8 mouse cellular contexts compared by ENCODE assay signal in genomic region chrX:136172118-136172551, GRCm38 (mm10). TPM values are rescaled to one million over a fixed set of nuclear protein-coding genes. Genes with fewer than 3 reads are reported as not detected.
DNase-seq lines count a peak whose midpoint lies in the region; ATAC-seq and TF ChIP-seq lines count a peak whose summit lies in the region.

Tceal8 (minus strand) TSS chrX:136172342.

- TF ChIP-seq EP300 in ES-Bruce4 (IDR thresholded peaks at IDR 0.05; ENCODE audit: insufficient read depth, low read depth, low read length), result no peak

- H3K36me3 ChIP-seq in ES-Bruce4 (ENCODE audit: control insufficient read depth, insufficient read depth, low read length, poor library complexity, severe bottlenecking), result peaks cover 5% of the 10 kb centered on the region
- no peaks in the 10 kb centered on the region for H3K36me3 ChIP-seq in forebrain, embryonic 11.5 days (ENCODE audit: control insufficient read depth, insufficient read depth, low read length)
- no peaks in the 10 kb centered on the region for H3K36me3 ChIP-seq in heart, embryonic 15.5 days
- peaks cover 8% of the 10 kb centered on the region; the same call in 1 of the 2 replicates for H3K36me3 ChIP-seq in liver, embryonic 13.5 days
- no peaks in the 10 kb centered on the region for H3K36me3 ChIP-seq in stomach, embryonic 16.5 days (ENCODE audit: control insufficient read depth, insufficient read depth, low read length)

- no peaks in the 10 kb centered on the region for H3K9me3 ChIP-seq in ES-Bruce4 (replicated peaks; ENCODE audit: control insufficient read depth, insufficient read depth, low read length, poor library complexity, severe bottlenecking)
- no peaks in the 10 kb centered on the region for H3K9me3 ChIP-seq in forebrain, embryonic 11.5 days (ENCODE audit: control insufficient read depth, low read length)
- H3K9me3 ChIP-seq in heart, embryonic 15.5 days (replicated peaks), result no peaks in the 10 kb centered on the region
- no peaks in the 10 kb centered on the region for H3K9me3 ChIP-seq in liver, embryonic 13.5 days (replicated peaks)
- H3K9me3 ChIP-seq in stomach, embryonic 16.5 days (replicated peaks; ENCODE audit: control insufficient read depth, low read length), result no peaks in the 10 kb centered on the region

- H3K9ac ChIP-seq in ES-Bruce4 (ENCODE audit: low read depth, poor library complexity, severe bottlenecking), result peak within 1 kb of the TSS; percentile 89
- peak within 1 kb of the TSS; percentile 67 for H3K9ac ChIP-seq in forebrain, embryonic 11.5 days (ENCODE audit: low read length)
- H3K9ac ChIP-seq in heart, embryonic 15.5 days, result peak within 1 kb of the TSS; percentile 58
- peak within 1 kb of the TSS; percentile 80 for H3K9ac ChIP-seq in liver, embryonic 13.5 days
- peak within 1 kb of the TSS; percentile 82 for H3K9ac ChIP-seq in stomach, embryonic 16.5 days (ENCODE audit: low read length)

- H3K27me3 ChIP-seq in ES-Bruce4 (ENCODE audit: control insufficient read depth, insufficient read depth, low read length, poor library complexity, severe bottlenecking), result no peaks in the 10 kb centered on the region
- no peaks in the 10 kb centered on the region for H3K27me3 ChIP-seq in forebrain, embryonic 11.5 days (ENCODE audit: control insufficient read depth, insufficient read depth, low read length)
- no peaks in the 10 kb centered on the region; the same call in 1 of the 2 replicates for H3K27me3 ChIP-seq in heart, embryonic 15.5 days
- no peaks in the 10 kb centered on the region for H3K27me3 ChIP-seq in liver, embryonic 13.5 days
- H3K27me3 ChIP-seq in stomach, embryonic 16.5 days (ENCODE audit: control insufficient read depth, insufficient read depth, low read length), result no peaks in the 10 kb centered on the region

- DNase-seq in c-Kit-positive CD71-positive TER-119-negative erythroid progenitor cells, embryonic 14.5 days (ENCODE audit: low read depth), result peak; percentile 82
- peak; percentile 81 for DNase-seq in forebrain, embryonic 11.5 days (ENCODE audit: low spot score)
- DNase-seq in kidney, postnatal 25 days, result peak; percentile 85 to 93
- peak; percentile 70 for DNase-seq in liver, embryonic 13.5 days
- peak; percentile 20 to 24 for DNase-seq in natural killer cell, adult 2 months (ENCODE audit: low spot score in 2 of 2)

- peak within 1 kb of the TSS; percentile 48 for H3K4me2 ChIP-seq in forebrain, embryonic 11.5 days (ENCODE audit: low read depth, low read length, severe bottlenecking)
- H3K4me2 ChIP-seq in heart, embryonic 15.5 days, result peak within 1 kb of the TSS; percentile 60
- peak within 1 kb of the TSS; percentile 69 for H3K4me2 ChIP-seq in liver, embryonic 13.5 days
- peak within 1 kb of the TSS; percentile 50 for H3K4me2 ChIP-seq in stomach, embryonic 16.5 days (ENCODE audit: low read depth, low read length)

- H3K4me1 ChIP-seq in ES-Bruce4 (ENCODE audit: control insufficient read depth, insufficient read depth, low read length), result no peaks in the 10 kb centered on the region
- no peaks in the 10 kb centered on the region for H3K4me1 ChIP-seq in forebrain, embryonic 11.5 days (replicated peaks; ENCODE audit: control insufficient read depth, insufficient read depth, low read length)
- no peaks in the 10 kb centered on the region for H3K4me1 ChIP-seq in heart, embryonic 15.5 days (replicated peaks)
- H3K4me1 ChIP-seq in liver, embryonic 13.5 days (replicated peaks), result peaks cover 8% of the 10 kb centered on the region
- H3K4me1 ChIP-seq in stomach, embryonic 16.5 days (ENCODE audit: control insufficient read depth, insufficient read depth, low read length), result no peaks in the 10 kb centered on the region

- ATAC-seq in forebrain, embryonic 11.5 days (replicated peaks; ENCODE audit: low FRiP score), result peak; percentile 96
- peak; percentile 96 for ATAC-seq in heart, embryonic 15.5 days (replicated peaks; ENCODE audit: insufficient number of reproducible peaks, insufficient read depth, low FRiP score, low read depth)
- peak; percentile 91 for ATAC-seq in liver, embryonic 13.5 days (ENCODE audit: low read depth)
- ATAC-seq in stomach, embryonic 16.5 days (ENCODE audit: insufficient read depth, low FRiP score), result peak; percentile 97

- TF ChIP-seq CTCF in ES-Bruce4 (IDR thresholded peaks at IDR 0.05; ENCODE audit: low read depth, low read length), result no peak

- peak within 1 kb of the TSS; percentile 85 for H3K4me3 ChIP-seq in ES-Bruce4 (ENCODE audit: low read depth, low read length)
- H3K4me3 ChIP-seq in forebrain, embryonic 11.5 days (ENCODE audit: low read depth, low read length), result peak within 1 kb of the TSS; percentile 49
- peak within 1 kb of the TSS; percentile 58 for H3K4me3 ChIP-seq in heart, embryonic 15.5 days
- H3K4me3 ChIP-seq in liver, embryonic 13.5 days (replicated peaks), result peak within 1 kb of the TSS; percentile 72
- peak within 1 kb of the TSS; percentile 66 for H3K4me3 ChIP-seq in stomach, embryonic 16.5 days (replicated peaks; ENCODE audit: low read length)

- TF ChIP-seq POLR2A in ES-Bruce4 (IDR thresholded peaks at IDR 0.05; ENCODE audit: insufficient read depth, low read length), result peak; percentile 67

- H3K27ac ChIP-seq in ES-Bruce4 (ENCODE audit: insufficient read depth, low read length), result peak within 1 kb of the TSS; percentile 91
- H3K27ac ChIP-seq in forebrain, embryonic 11.5 days (ENCODE audit: low read depth, low read length), result peak within 1 kb of the TSS; percentile 59; the same call in 1 of the 2 replicates
- H3K27ac ChIP-seq in heart, embryonic 15.5 days, result peak within 1 kb of the TSS; percentile 89
- peak within 1 kb of the TSS; percentile 85 for H3K27ac ChIP-seq in liver, embryonic 13.5 days
- peak within 1 kb of the TSS; percentile 95 for H3K27ac ChIP-seq in stomach, embryonic 16.5 days (ENCODE audit: low read length)

- WGBS in forebrain, embryonic 11.5 days, result 20% methylated on average over 10 of the region's 10 CpGs
- WGBS in heart, embryonic 15.5 days, result 18% methylated on average over 10 of the region's 10 CpGs
- 10% methylated on average over 10 of the region's 10 CpGs for WGBS in liver, embryonic 13.5 days (ENCODE audit: insufficient replicate concordance)
- WGBS in stomach, embryonic 16.5 days, result 15% methylated on average over 10 of the region's 10 CpGs

RNA-seq across cellular contexts. Expression of gene Tceal8, which starts in this region (rescaled TPM):
- polyA plus RNA-seq in ES-Bruce4 (2011; ENCODE audit: insufficient read depth, insufficient read length, low read depth, missing spikeins), result 196 and 214 TPM in 2 replicates
- 149 and 163 TPM in 2 replicates for polyA plus RNA-seq in forebrain, embryonic 11.5 days (2014; fragmentation: Nextera tagmentation; extraction: Ambion mirVana)
- 219 and 266 TPM in 2 replicates for polyA plus RNA-seq in heart, embryonic 15.5 days (2015; fragmentation: Nextera tagmentation; extraction: Ambion mirVana)
- 191 and 256 TPM in 2 replicates for polyA plus RNA-seq in liver, embryonic 13.5 days (2015; fragmentation: Nextera tagmentation; extraction: Ambion mirVana)
- 173 and 201 TPM in 2 replicates for polyA plus RNA-seq in stomach, embryonic 16.5 days (2015; fragmentation: Nextera tagmentation; extraction: Ambion mirVana)

Comparison
In these comparisons a context has a peak if more than half of its experiments do, and no peak if none do; other contexts are left out.
1. Peak in every context shown above with its lines: DNase-seq, ATAC-seq, H3K4me3 ChIP-seq and H3K27ac ChIP-seq.
2. DNase-seq: peak in every context shown above with its lines; median percentile 89 in kidney, postnatal 25 days; 82 in c-Kit-positive CD71-positive TER-119-negative erythroid progenitor cells, embryonic 14.5 days; 81 in forebrain, embryonic 11.5 days; 70 in liver, embryonic 13.5 days; 22 in natural killer cell, adult 2 months.